Mouse (Mus musculus): Measurements from ENCODE around the gene Etnk2.

- no peak for TF ChIP-seq CTCF (IDR thresholded peaks at IDR 0.05; ENCODE audit: borderline replicate concordance, insufficient read depth, low read depth, low read length)
- TF ChIP-seq POLR2A (IDR thresholded peaks at IDR 0.05; ENCODE audit: borderline replicate concordance, insufficient read depth, low read length), result no peak
These were observed 754 bp downstream of the Etnk2 start for GRCm38 (mm10) chr1:133364022-133364630.

All from cerebellum, adult 2 months (tissue).